Mouse (Mus musculus): ENCODE measurements around the gene Sergef.

GRCm38 (mm10) chr7:46471054-46471737 lies 168.4 kb downstream of the Sergef start:
- no peak for TF ChIP-seq POLR2A (IDR thresholded peaks at IDR 0.05; ENCODE audit: extremely low read depth, insufficient read depth, low read length)
- no peak for TF ChIP-seq CTCF (IDR thresholded peaks at IDR 0.05; ENCODE audit: extremely low read depth, insufficient read depth, low read length)
